Mouse (Mus musculus): ENCODE data around the gene Gm14147. TPM values are rescaled to one million over a fixed set of nuclear protein-coding genes. Genes with fewer than 3 reads are reported as not detected.
"Not testable (repeated sequence)": the region's sequence is repeated elsewhere in the genome, so short reads cannot be mapped to it uniquely, and the experiment has no call there.

Gm14147 gene
- total RNA-seq (2021) (not detected), polyA plus RNA-seq (2012; rRNA removed) (0.08 TPM in 1 of 2 replicates, not detected in the other)
- long read RNA-seq: 0 reads

GRCm38 (mm10) chr2:151097945-151098344 lies at the start of gene Gm14147:
Gene Gm14147 (plus strand): TSS chr2:151098245.
- H3K36me3 ChIP-seq (ENCODE audit: control insufficient read depth, insufficient read depth, low read length); H3K27me3 ChIP-seq (ENCODE audit: control insufficient read depth, insufficient read depth, low read length); H3K4me1 ChIP-seq (ENCODE audit: control insufficient read depth, insufficient read depth, low read length); H3K9ac ChIP-seq (ENCODE audit: low read depth, low read length); H3K27ac ChIP-seq; intact Hi-C loops (cut with DNase I); H3K79me2 ChIP-seq (replicated peaks; ENCODE audit: control insufficient read depth, insufficient read depth, low read length); DNase-seq; H3K4me3 ChIP-seq: not testable (repeated sequence)
- WGBS: no CpG with 5 or more reads among the region's 3 CpGs

- TF ChIP-seq EP300 (IDR thresholded peaks at IDR 0.05; ENCODE audit: insufficient read depth, low read depth, low read length): no peak
- TF ChIP-seq CTCF (IDR thresholded peaks at IDR 0.05): no peak
- no peak for TF ChIP-seq POLR2A (IDR thresholded peaks at IDR 0.05; ENCODE audit: insufficient read depth, low read depth, low read length)
- Histone ChIP-seq H3K4me1 (ENCODE audit: control insufficient read depth, insufficient read depth, low read length) (no peaks in the 10 kb centered on the region), H3K9ac (ENCODE audit: low read depth, low read length) (no peak overlapping the region), H3K36me3 (ENCODE audit: control insufficient read depth, insufficient read depth, low read length) (no peaks in the 10 kb centered on the region), H3K27ac (no peak overlapping the region), H3K4me3 (no peak overlapping the region), H3K27me3 (ENCODE audit: control insufficient read depth, insufficient read depth, low read length) (no peaks in the 10 kb centered on the region), H3K79me2 (replicated peaks; ENCODE audit: control insufficient read depth, insufficient read depth, low read length) (no peaks in the 10 kb centered on the region)
- DNase-seq: no peak
- intact Hi-C loops (cut with DNase I): no loop called here
- 73% methylated on average over 1 of the region's 1 CpGs for WGBS
These were observed 41.4 kb upstream of the Gm14147 start for GRCm38 (mm10) chr2:151056637-151057036.

- H3K79me2 ChIP-seq (replicated peaks; ENCODE audit: control insufficient read depth, insufficient read depth, low read length); H3K36me3 ChIP-seq (ENCODE audit: control insufficient read depth, insufficient read depth, low read length); H3K4me3 ChIP-seq; H3K9ac ChIP-seq (ENCODE audit: low read depth, low read length); DNase-seq; intact Hi-C loops (cut with DNase I); H3K4me1 ChIP-seq (ENCODE audit: control insufficient read depth, insufficient read depth, low read length); H3K27me3 ChIP-seq (ENCODE audit: control insufficient read depth, insufficient read depth, low read length); H3K27ac ChIP-seq: not testable (repeated sequence)
- no CpG with 5 or more reads among the region's 3 CpGs for WGBS
These were observed 5.8 kb upstream of the Gm14147 start, which contains the start of gene Gm14151 for GRCm38 (mm10) chr2:151092250-151092649. Gene Gm14151 (minus strand): TSS chr2:151092350.

Other genes starting within 250 kb of the Gm14147 start
- 10 to 100 TPM; 47.7 to 51.2 TPM for gene Abhd12, start 193.5 kb upstream of the Gm14147 start, total RNA-seq (2021)
- 37.6 and 53.7 TPM in 2 replicates for gene Abhd12, start 193.5 kb upstream of the Gm14147 start, polyA plus RNA-seq (2012; rRNA removed)
- 1 to 10 TPM; 3.3 to 5.5 TPM for gene Gins1, start 192.8 kb upstream of the Gm14147 start, total RNA-seq (2021)
- 1.8 and 2.1 TPM in 2 replicates for gene Gins1, start 192.8 kb upstream of the Gm14147 start, polyA plus RNA-seq (2012; rRNA removed)
- 1 to 10 TPM; 1.4 to 1.5 TPM for gene Ninl, start 58.9 kb upstream of the Gm14147 start, total RNA-seq (2021)
- gene Ninl, start 58.9 kb upstream of the Gm14147 start, polyA plus RNA-seq (2012; rRNA removed): 0.78 and 0.97 TPM in 2 replicates
- 1 to 10 TPM; 1.3 to 1.5 TPM for gene Nanp, start 58.8 kb upstream of the Gm14147 start, total RNA-seq (2021)
- 0.70 and 1.3 TPM in 2 replicates for gene Nanp, start 58.8 kb upstream of the Gm14147 start, polyA plus RNA-seq (2012; rRNA removed)
- gene Gm14151, start 5.9 kb upstream of the Gm14147 start, total RNA-seq (2021): not detected
- gene Gm14151, start 5.9 kb upstream of the Gm14147 start, polyA plus RNA-seq (2012; rRNA removed): not detected in 2 replicates